Mouse (Mus musculus) thymus, adult 2 months (tissue): ENCODE results near the gene Rpl34.

Experiments used
- CTCF ChIP-seq: fragments of 200-500 bp; IDR thresholded peaks from 2 replicates; pipeline ENCODE4 v1.5.1; 2012; ENCODE audit warnings: mild to moderate bottlenecking, control low read depth, low read length, moderate library complexity, borderline replicate concordance; ENCODE audit not compliant: control insufficient read depth, poor library complexity, insufficient read depth; ENCODE audit errors: extremely low read depth
- POLR2A ChIP-seq: fragments of 200-500 bp; IDR thresholded peaks from 2 replicates; pipeline ENCODE4 v1.6.1; 2012; ENCODE audit warnings: mild to moderate bottlenecking, low read length, control low read depth, moderate library complexity; ENCODE audit not compliant: control insufficient read depth, poor library complexity, insufficient read depth; ENCODE audit errors: extremely low read depth

DNA sequence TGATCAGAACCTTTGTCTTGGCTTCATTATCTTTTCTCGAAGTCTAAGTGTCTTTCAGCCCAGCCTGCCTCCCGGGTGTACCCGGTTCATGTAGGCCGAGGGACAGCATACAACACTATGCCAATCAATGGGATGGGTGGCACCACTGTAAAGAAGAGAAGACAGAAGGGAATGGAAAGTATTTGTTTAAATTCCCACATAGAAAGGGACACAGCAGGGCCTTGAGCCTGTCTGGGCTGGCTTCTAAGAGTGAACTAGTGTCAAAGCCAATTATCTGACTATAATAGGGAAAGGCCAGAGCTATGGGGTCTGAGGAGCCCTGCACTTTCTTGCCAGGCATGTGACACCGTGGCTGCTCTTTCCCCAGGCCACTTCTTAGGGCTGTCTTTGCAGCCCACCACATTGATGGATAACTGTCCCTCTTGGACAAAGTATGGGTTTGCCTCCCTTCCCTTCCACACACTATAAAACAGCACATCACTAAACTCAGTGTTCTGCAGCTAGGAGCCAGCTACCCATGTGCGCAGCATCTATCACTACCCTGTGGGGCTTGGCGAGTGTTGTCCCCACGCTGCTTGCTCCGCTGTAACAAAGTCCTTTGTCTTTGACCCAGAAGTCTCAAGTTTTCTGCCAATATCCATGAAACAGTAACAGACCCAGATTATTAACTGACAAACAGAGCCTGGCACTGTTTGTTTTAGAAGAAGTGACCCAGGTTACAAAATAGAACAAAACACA is 45.8 kb downstream of the Rpl34 start:
- no peak for TF ChIP-seq CTCF
- no peak for TF ChIP-seq POLR2A
